Mouse (Mus musculus) liver, embryonic 12.5 days (tissue): ENCODE results near the gene Tpsb2. TPM values are rescaled to one million over a fixed set of nuclear protein-coding genes. Genes with fewer than 3 reads are reported as not detected.

Experiments
- ATAC-seq: fragments of 200-750 bp; cut with Nextera tagmentation; 2 replicates; pipeline ENCODE4 v1.8.0; 2017; ENCODE audit warnings: moderate number of reproducible peaks, mild to moderate bottlenecking, moderate library complexity
- H3K27ac ChIP-seq: fragments of 300-500 bp; sonication (generic); 2 replicates; pipeline ENCODE4 v1.5.1; 2016; ENCODE audit warnings: mild to moderate bottlenecking
- H3K27me3 ChIP-seq: fragments of 300-500 bp; sonication (generic); replicated peaks from 2 replicates; pipeline ENCODE4 v1.6.1; 2016; ENCODE audit warnings: mild to moderate bottlenecking, moderate library complexity
- H3K36me3 ChIP-seq: fragments of 300-500 bp; sonication (generic); 2 replicates; pipeline ENCODE4 v1.6.1; 2016; ENCODE audit warnings: mild to moderate bottlenecking, moderate library complexity
- H3K4me1 ChIP-seq: fragments of 300-500 bp; sonication (generic); 2 replicates; pipeline ENCODE4 v1.6.1; 2016
- H3K4me2 ChIP-seq: fragments of 300-500 bp; sonication (generic); 2 replicates; pipeline ENCODE4 v1.6.1; 2016; ENCODE audit warnings: mild to moderate bottlenecking, moderate library complexity
- H3K4me3 ChIP-seq: fragments of 300-500 bp; sonication (generic); 2 replicates; pipeline ENCODE4 v1.5.1; 2016; ENCODE audit warnings: mild to moderate bottlenecking, moderate library complexity
- H3K9ac ChIP-seq: fragments of 300-500 bp; sonication (generic); 2 replicates; pipeline ENCODE4 v1.6.1; 2016; ENCODE audit warnings: mild to moderate bottlenecking, moderate library complexity
- H3K9me3 ChIP-seq: fragments of 300-500 bp; sonication (generic); replicated peaks from 2 replicates; pipeline ENCODE4 v1.6.1; 2016; ENCODE audit warnings: mild to moderate bottlenecking, moderate library complexity
- WGBS: fragments of 180-500 bp; shearing (Covaris S2); methylation state at CpG from one replicate; pipeline ENCODE4 v1.1.7; 2016; ENCODE audit not compliant: insufficient replicate concordance; 5-methylcytosine and 5-hydroxymethylcytosine counted together
- polyA plus RNA-seq: library from polyadenylated mRNA; unstranded; fragments of >200 nt; fragmentation: Nextera tagmentation; extraction: Ambion mirVana; gene quantifications from 2 replicates; pipeline ENCODE4 v1.2.1, GENCODE M21; 2016

Tpsb2 gene
- polyA plus RNA-seq, 1 experiment from 2014 or later = not detected

DNA sequence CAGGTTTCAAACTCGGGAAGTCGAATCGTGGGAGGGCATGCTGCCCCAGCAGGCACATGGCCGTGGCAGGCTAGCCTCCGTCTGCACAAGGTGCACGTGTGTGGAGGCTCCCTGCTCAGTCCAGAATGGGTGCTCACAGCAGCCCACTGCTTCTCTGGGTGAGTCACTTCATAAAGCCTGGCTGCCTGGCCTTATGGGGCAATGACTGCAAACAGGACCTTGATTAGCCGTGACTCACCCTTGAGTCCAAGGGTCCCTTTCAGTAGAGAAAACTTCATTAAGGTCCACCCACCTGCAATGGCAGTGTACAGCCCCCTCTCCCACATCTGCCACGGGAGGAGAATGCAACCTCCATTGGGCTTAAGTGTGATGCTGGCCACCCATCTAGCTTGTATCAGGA is 6.4 kb downstream of the Tpsb2 start:
- WGBS = 59% methylated on average over 8 of the region's 8 CpGs
- no peak; the same call in 1 of the 2 replicates for ATAC-seq

DNA sequence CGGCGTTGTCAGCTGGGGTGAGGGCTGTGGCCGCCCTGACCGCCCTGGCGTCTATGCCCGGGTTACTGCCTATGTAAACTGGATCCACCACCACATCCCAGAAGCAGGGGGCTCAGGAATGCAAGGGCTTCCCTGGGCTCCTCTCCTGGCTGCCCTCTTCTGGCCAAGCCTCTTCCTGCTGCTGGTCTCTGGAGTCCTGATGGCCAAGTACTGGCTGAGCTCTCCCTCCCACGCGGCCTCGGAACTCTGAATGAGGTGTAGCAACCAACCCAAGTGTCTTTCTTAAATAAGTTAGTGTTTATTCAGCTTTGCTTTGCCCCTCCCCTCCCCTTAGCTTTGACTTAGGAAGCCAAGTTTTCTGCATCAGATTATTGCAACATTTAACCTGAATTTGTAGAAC is 7.9 kb downstream of the Tpsb2 start:
- 45% methylated on average over 9 of the region's 9 CpGs for WGBS
- H3K9me3 ChIP-seq = peaks cover 20% of the 10 kb centered on the region
- H3K4me1 ChIP-seq = peaks cover 6% of the 10 kb centered on the region; the same call in 1 of the 2 replicates
- peaks cover 15% of the 10 kb centered on the region for H3K27me3 ChIP-seq
- H3K27ac ChIP-seq = no peak overlapping the region
- no peak for ATAC-seq
- no peak overlapping the region for H3K4me3 ChIP-seq
- no peak overlapping the region for H3K4me2 ChIP-seq
- H3K9ac ChIP-seq = no peak overlapping the region
- peaks cover 9% of the 10 kb centered on the region for H3K36me3 ChIP-seq

More for the DNA sequence above, 6.4 kb downstream of the Tpsb2 start:
- H3K27me3 ChIP-seq = peaks cover 15% of the 10 kb centered on the region
- no peak overlapping the region for H3K4me3 ChIP-seq
- no peak overlapping the region for H3K27ac ChIP-seq
- 0 out of 2 replicates have a peak, but pooled peaks cover 6% of the 10 kb centered on the region for H3K9me3 ChIP-seq
- H3K4me1 ChIP-seq = peaks cover 6% of the 10 kb centered on the region; the same call in 1 of the 2 replicates
- no peak overlapping the region for H3K9ac ChIP-seq
- peaks cover 5% of the 10 kb centered on the region; the same call in 1 of the 2 replicates for H3K36me3 ChIP-seq
- H3K4me2 ChIP-seq = no peak overlapping the region

GRCm38 (mm10) chr17:25394526-25394925 is 28.4 kb downstream of the Tpsb2 start:
- Histone ChIP-seq H3K36me3 (no peaks in the 10 kb centered on the region), H3K27me3 (no peaks in the 10 kb centered on the region), H3K4me2 (no peak overlapping the region), H3K27ac (no peak overlapping the region), H3K4me1 (0 out of 2 replicates have a peak, but pooled peaks cover 4% of the 10 kb centered on the region), H3K4me3 (no peak overlapping the region), H3K9ac (no peak overlapping the region), H3K9me3 (no peaks in the 10 kb centered on the region)
- ATAC-seq = no peak
- WGBS = 61% methylated on average over 4 of the region's 4 CpGs

GRCm38 (mm10) chr17:25397804-25398519 is 31.9 kb downstream of the Tpsb2 start:
- no peak overlapping the region for H3K9ac ChIP-seq
- H3K4me3 ChIP-seq = no peak overlapping the region
- 31% methylated on average over 14 of the region's 14 CpGs for WGBS
- no peaks in the 10 kb centered on the region for H3K4me1 ChIP-seq
- no peak overlapping the region for H3K27ac ChIP-seq
- H3K27me3 ChIP-seq = 0 out of 2 replicates have a peak, but pooled peaks cover 5% of the 10 kb centered on the region
- no peaks in the 10 kb centered on the region for H3K9me3 ChIP-seq
- H3K4me2 ChIP-seq = no peak overlapping the region
- no peaks in the 10 kb centered on the region for H3K36me3 ChIP-seq
- 0 out of 2 replicates have a peak, but pooled peaks have one; percentile 13 for ATAC-seq

- no peak for ATAC-seq
- H3K27me3 ChIP-seq = 0 out of 2 replicates have a peak, but pooled peaks cover 5% of the 10 kb centered on the region
- 68% methylated on average over 13 of the region's 13 CpGs for WGBS
- H3K36me3 ChIP-seq = no peaks in the 10 kb centered on the region
- H3K27ac ChIP-seq = no peak overlapping the region
- no peak overlapping the region for H3K4me3 ChIP-seq
- no peaks in the 10 kb centered on the region for H3K9me3 ChIP-seq
- H3K9ac ChIP-seq = no peak overlapping the region
- H3K4me2 ChIP-seq = no peak overlapping the region
- no peaks in the 10 kb centered on the region for H3K4me1 ChIP-seq
Observed at GRCm38 (mm10) chr17:25398520-25398838, 32.4 kb downstream of the Tpsb2 start.

DNA sequence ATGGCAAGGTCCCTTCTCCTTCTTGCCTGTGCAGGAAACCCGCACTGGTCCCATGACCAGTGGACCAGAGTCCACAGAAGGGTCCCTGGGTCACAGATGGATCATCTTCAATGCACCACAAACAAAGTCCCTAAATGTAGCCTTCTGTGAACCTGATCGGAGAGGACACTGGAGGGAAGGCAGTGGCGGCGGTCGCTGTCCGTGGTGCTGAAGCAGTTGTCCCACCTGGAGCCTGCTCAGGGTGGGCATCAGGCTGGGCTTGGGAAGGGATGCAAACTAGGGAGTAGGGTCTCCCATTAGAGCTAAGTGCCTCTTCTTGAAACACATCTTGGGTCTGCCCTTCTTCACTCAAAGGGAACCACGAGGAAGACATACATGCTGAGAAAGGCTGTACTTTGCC is 34.3 kb downstream of the Tpsb2 start:
- WGBS = 7% methylated on average over 7 of the region's 7 CpGs
- 0 out of 2 replicates have a peak, but pooled peaks cover 8% of the 10 kb centered on the region for H3K27me3 ChIP-seq
- no peak overlapping the region for H3K27ac ChIP-seq
- no peak overlapping the region for H3K4me2 ChIP-seq
- no peaks in the 10 kb centered on the region for H3K9me3 ChIP-seq
- H3K4me1 ChIP-seq = peaks cover 10% of the 10 kb centered on the region; the same call in 1 of the 2 replicates
- no peak for ATAC-seq
- H3K4me3 ChIP-seq = no peak overlapping the region
- no peaks in the 10 kb centered on the region for H3K36me3 ChIP-seq
- H3K9ac ChIP-seq = no peak overlapping the region

GRCm38 (mm10) chr17:25401491-25401890 is 35.4 kb downstream of the Tpsb2 start:
- Histone ChIP-seq H3K27ac (no peak overlapping the region), H3K9me3 (no peaks in the 10 kb centered on the region), H3K27me3 (0 out of 2 replicates have a peak, but pooled peaks cover 8% of the 10 kb centered on the region), H3K4me2 (no peak overlapping the region), H3K9ac (no peak overlapping the region), H3K4me1 (peaks cover 21% of the 10 kb centered on the region; the same call in 1 of the 2 replicates), H3K36me3 (no peaks in the 10 kb centered on the region), H3K4me3 (no peak overlapping the region)
- WGBS = 59% methylated on average over 4 of the region's 4 CpGs
- ATAC-seq = no peak

- Histone ChIP-seq H3K9me3 (no peaks in the 10 kb centered on the region), H3K27ac (no peak overlapping the region), H3K27me3 (0 out of 2 replicates have a peak, but pooled peaks cover 8% of the 10 kb centered on the region), H3K4me2 (no peak overlapping the region), H3K4me1 (peaks cover 22% of the 10 kb centered on the region; the same call in 1 of the 2 replicates), H3K4me3 (no peak overlapping the region), H3K36me3 (no peaks in the 10 kb centered on the region), H3K9ac (no peak overlapping the region)
- no peak for ATAC-seq
- 73% methylated on average over 13 of the region's 13 CpGs for WGBS
Observed at GRCm38 (mm10) chr17:25402224-25402623, 36.1 kb downstream of the Tpsb2 start.

DNA sequence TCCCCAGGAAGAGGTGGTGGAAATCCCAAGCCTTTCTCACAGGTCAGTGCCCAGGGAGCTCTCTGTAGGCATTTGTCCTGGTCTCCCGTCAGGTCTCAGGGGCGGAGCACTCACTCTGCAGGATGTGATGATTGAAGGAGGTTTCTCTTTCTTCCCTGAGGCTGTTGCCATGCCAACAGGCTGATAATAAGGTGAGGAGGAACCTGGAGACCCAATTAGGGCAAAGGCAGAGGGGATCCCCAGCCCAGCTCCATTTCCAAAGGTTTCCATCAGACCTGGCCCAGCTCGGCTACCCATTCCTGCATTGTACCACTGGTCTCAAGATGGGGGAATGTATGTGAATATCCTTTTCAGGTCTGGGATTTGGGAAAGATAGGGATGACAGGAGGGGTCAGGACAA is 38.1 kb downstream of the Tpsb2 start:
- no peak overlapping the region for H3K27ac ChIP-seq
- H3K4me2 ChIP-seq = no peak overlapping the region
- no peak for ATAC-seq
- H3K36me3 ChIP-seq = no peaks in the 10 kb centered on the region
- H3K9ac ChIP-seq = no peak overlapping the region
- H3K4me1 ChIP-seq = peaks cover 28% of the 10 kb centered on the region; the same call in 1 of the 2 replicates
- no peaks in the 10 kb centered on the region for H3K9me3 ChIP-seq
- 0 out of 2 replicates have a peak, but pooled peaks cover 8% of the 10 kb centered on the region for H3K27me3 ChIP-seq
- H3K4me3 ChIP-seq = no peak overlapping the region
- 24% methylated on average over 3 of the region's 3 CpGs for WGBS

DNA sequence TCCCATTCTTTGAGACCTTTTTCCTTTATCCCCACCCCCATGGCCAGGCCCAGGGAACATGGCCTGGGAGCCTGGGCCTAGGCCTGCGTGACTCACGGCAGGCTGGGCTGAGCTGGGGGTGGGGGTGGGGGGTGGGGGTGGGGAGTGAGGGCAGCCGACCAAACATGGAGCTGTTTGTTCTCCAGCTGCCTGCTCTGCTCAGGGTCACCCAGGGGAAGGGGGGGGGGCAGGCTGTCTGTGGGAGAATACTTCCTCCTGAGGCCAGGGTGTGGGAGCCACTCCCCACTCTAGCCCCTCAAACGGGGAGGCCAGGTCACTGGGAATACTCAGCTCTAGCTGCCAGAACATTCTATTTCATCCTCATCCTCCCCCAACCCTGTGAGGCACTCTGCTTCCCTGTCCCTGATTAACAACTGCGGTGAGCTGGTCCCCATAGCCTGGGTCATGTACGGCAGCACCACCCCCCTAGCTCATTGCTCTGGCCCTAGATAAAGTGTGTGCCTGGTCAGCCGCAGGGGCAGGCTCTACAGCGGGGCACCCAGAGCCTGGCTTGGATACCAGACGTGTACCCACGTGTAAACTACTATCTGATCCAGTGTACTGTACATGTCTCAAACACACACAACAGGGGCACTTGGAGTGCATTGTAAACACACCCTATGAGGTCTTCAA is 39.3 kb downstream of the Tpsb2 start:
- no peaks in the 10 kb centered on the region for H3K9me3 ChIP-seq
- H3K4me1 ChIP-seq = peaks cover 35% of the 10 kb centered on the region
- H3K4me2 ChIP-seq = no peak overlapping the region
- 11% methylated on average over 10 of the region's 10 CpGs for WGBS
- peak overlapping the region; percentile 23; the same call in 1 of the 2 replicates for H3K27ac ChIP-seq
- H3K36me3 ChIP-seq = no peaks in the 10 kb centered on the region
- no peak overlapping the region for H3K4me3 ChIP-seq
- no peak overlapping the region for H3K9ac ChIP-seq
- H3K27me3 ChIP-seq = 0 out of 2 replicates have a peak, but pooled peaks cover 8% of the 10 kb centered on the region
- ATAC-seq = peak; percentile 61

GRCm38 (mm10) chr17:25406011-25406441 is 39.9 kb downstream of the Tpsb2 start:
- ATAC-seq = no peak
- Histone ChIP-seq H3K27me3 (0 out of 2 replicates have a peak, but pooled peaks cover 8% of the 10 kb centered on the region), H3K4me2 (no peak overlapping the region), H3K9me3 (no peaks in the 10 kb centered on the region), H3K4me1 (peaks cover 39% of the 10 kb centered on the region), H3K4me3 (no peak overlapping the region), H3K9ac (no peak overlapping the region), H3K36me3 (no peaks in the 10 kb centered on the region), H3K27ac (no peak overlapping the region)
- 28% methylated on average over 6 of the region's 6 CpGs for WGBS

GRCm38 (mm10) chr17:25407352-25407751 is 41.2 kb downstream of the Tpsb2 start:
- no peak overlapping the region for H3K27ac ChIP-seq
- H3K4me2 ChIP-seq = no peak overlapping the region
- H3K4me1 ChIP-seq = peaks cover 43% of the 10 kb centered on the region
- H3K27me3 ChIP-seq = 0 out of 2 replicates have a peak, but pooled peaks cover 8% of the 10 kb centered on the region
- H3K9me3 ChIP-seq = no peaks in the 10 kb centered on the region
- H3K9ac ChIP-seq = no peak overlapping the region
- ATAC-seq = no peak
- 58% methylated on average over 4 of the region's 4 CpGs for WGBS
- no peaks in the 10 kb centered on the region for H3K36me3 ChIP-seq
- no peak overlapping the region for H3K4me3 ChIP-seq
